Mouse (Mus musculus): Measurements from ENCODE around the gene Srd5a1.
"Not testable (repeated sequence)": the region's sequence is repeated elsewhere in the genome, so short reads cannot be mapped to it uniquely, and the experiment has no call there.

Gene Srd5a1

GRCm38 (mm10) chr13:69623843-69624242 is 12.6 kb upstream of the Srd5a1 start:
- no peak for DNase-seq

DNA sequence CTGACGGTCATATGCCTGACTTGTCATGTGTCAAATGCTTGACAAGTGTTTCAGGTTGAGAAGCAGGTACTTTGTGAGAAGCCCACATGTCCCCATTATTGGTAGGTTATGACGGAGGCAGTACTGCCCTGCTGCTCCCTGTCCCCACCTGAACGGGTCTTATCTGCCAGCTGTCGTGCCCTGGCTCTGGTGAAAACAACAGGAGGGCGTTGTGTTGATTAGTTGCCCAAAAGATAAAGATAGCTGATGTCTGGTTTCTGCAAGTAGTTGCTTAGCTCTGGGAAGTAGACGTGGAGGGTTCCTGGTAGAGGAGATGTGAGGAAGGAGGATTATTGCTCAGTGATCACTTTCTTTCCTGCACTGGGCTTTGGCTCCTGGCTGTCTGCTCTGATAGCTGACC is 5.5 kb upstream of the Srd5a1 start:
- no peak for DNase-seq

- no peak for DNase-seq
Observed at GRCm38 (mm10) chr13:69612175-69612544, 918 bp upstream of the Srd5a1 start.

DNA sequence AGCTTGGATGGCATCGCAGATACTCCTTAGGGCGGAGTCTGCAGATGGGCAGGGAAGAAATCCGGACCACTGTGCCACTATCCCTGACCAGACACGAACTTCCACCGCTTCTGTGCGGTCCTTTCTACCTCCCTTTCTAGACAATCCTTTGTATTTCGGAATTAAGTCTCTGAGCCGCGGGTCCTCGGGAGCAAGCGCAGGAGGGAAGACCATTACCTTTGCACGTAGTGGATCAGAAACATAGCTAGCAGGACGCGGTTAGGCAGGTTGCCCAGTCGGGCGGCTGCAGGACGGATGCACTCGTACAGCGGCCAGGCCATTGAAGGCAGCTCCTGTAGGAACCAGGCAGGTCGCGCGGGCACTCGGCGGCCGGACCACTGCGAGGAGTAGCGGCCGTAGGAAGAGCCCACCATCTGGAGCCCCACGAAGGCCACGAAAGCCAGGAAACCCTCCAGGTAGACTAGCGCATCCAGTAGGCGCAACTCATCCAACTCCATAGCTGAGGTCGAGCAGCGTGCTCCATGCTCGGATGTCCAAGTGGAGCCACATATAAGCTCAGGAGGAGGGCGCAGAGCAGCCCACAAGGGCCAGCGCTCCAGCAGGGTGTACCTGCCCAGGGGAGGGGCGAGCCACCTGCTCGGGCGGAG is 368 bp downstream of the Srd5a1 start:
- DNase-seq, result no peak

DNA sequence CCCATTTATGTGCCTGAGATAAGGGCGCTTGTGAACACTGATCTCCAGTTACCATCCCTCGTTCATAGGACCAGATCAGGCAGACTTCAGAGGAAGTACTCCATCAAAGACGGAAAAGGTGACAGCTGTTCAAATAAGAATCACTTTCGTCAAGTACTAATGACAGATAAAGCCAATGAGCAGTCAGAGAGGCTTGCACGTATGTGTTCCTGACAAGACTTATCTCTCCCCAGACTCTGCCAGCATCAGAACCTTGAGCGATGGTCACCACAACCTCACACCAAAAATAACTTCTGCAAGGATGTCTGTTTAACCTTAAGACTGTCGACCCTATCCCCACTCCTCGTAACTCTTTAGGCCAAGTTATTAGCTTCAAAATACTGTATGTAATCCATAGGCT is 2.5 kb downstream of the Srd5a1 start:
- no peak for DNase-seq

DNA sequence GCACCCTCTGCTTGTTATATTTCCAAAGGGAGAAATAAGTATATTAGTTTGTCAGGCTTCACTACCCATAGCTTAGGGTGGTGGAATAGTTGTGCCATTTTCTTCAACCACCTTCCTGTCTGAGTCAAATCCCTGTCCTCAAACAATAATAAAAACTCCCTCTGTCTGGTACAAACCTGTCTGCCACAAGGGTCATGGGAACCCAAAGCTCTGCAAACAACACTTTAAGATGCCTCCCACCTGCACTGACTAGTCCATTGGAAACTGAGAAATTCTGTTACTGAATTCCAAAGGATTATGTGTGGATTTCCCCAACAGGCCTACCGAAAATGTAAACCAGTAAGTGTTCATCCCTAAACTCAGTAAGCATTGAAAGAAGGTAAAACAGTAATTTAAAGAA is 6.6 kb downstream of the Srd5a1 start:
- no peak for DNase-seq

- DNase-seq, result no peak
Observed at GRCm38 (mm10) chr13:69601321-69601720, 9.9 kb downstream of the Srd5a1 start.

GRCm38 (mm10) chr13:69600863-69601262 is 10.4 kb downstream of the Srd5a1 start:
- not testable (repeated sequence) for DNase-seq

DNA sequence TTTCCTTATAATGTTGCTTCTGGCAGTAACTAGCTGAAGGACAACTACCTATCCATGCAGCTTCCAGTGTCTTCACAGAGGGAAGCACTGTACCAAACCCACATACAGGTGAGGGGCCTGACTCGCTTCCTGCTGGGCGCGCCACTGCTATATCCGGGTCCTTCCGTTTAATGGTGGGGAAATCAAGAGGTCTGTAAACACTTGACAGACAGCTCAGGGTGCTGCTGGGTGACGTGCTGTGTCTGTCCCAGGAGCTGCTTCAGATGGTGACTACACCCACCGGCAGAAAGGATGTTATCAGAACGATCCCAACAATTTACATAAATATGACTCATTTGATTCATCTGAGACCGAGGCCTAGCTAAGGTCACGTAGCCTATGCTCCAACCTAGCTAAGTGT is 12.4 kb downstream of the Srd5a1 start:
- no peak for DNase-seq

DNA sequence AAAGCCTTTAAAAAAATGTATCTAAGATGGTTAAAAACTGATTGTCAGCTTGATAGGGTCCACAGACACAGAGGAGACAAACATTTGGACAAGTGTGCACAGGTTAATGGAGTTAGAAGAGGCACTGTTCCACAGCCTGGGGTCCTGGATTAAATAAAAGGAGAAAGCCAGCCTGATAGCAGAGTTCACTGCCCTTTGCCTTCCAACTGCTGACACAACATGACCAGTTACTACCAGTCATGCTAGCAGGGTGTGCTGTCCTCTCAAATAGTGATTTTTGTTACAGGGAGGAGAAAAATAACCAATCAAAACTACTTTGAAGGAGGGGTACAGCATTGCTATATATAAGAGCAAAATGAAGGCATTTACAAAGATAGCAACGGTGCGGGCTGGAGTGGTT is 14.7 kb downstream of the Srd5a1 start:
- DNase-seq, result no peak

DNA sequence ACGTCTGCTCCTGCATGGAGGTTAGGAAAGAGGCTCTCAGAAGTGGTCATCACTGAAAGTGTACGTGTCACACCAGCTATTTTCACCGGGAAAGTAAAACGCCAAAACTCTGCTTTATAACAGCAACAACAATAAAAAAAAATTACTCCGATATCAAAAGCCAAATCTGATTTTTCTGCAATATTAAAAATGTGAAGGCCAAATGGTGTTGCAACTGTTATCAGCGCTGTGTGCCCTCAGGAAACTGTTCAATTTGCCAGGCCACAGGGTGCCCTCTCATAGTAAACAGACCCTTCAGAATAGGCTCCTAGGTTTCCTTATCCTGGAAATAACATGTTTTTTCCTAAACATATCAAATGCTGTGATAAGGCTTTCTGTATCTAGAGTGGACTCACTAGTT is 15.3 kb downstream of the Srd5a1 start:
- DNase-seq, result no peak

DNA sequence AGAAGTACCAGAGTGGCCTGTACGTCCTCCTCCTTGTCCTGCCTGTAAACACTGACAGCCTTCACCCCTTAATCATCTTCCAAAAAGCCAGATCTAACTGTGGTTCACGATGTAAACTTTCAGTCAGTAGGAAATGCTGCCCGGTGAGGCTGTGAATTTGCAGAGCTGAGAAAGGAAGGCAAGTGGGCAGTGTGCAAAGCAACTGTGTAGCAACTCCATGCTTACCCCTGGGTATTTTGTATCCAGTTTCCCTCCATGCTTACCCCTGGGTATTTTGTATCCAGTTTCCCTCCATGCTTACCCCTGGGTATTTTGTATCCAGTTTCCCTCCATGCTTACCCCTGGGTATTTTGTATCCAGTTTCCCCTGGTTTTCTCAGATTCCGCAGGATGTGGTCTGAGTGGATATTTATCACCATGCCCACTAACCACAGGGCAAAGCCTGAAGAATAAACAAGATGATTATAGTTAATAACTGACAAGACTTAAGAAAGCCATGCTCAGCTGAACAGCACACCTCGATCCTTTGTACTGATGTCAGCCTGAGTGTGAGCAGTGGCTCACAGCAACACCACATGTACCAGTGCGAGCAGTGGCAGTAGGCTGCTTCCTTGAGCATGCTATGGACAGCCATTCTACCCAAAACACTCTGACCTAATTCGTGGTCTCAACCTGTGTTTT is 16.5 kb downstream of the Srd5a1 start:
- DNase-seq, result no peak

DNA sequence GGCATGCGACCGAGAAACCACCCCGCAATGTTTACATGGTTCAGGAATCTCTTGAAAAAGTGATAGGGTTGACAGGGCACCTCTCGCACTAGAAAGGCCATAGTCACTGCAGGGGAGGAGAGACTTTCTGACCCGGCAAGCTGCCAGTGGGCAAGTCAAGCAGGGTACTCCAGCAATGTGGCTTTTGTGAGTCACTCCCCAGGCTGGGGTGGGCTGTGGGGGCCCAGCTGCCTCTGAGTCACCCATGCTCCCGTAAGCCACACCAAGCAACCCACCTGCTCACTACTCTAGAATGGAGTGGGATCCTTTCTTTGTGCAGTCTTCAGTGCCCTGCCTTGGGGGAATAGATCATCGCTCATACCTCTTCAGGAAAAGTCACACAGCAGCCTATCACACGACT is 17.8 kb downstream of the Srd5a1 start:
- no peak for DNase-seq

DNA sequence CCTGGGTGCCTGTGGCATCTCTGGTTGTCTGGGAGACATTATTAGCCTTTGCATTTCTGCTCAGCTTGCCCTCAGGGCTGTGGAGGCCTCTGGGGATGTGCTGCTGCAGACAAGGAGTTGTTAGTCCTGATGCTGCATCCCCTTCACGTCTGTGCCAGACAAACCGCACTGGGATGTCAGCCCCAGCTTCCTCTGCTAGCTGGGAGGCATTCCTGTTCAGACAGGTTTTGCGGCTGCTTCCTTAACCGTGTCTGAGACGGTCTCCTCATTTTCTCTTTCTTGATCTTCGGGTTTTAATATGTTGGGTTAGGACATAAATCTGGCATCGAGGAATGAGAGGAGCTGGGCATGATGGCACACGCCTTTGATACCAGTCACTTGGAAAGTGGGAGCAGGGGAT is 19.0 kb downstream of the Srd5a1 start:
- DNase-seq, result no peak

- DNase-seq, result no peak
Observed at GRCm38 (mm10) chr13:69591338-69591737, 19.9 kb downstream of the Srd5a1 start.

DNA sequence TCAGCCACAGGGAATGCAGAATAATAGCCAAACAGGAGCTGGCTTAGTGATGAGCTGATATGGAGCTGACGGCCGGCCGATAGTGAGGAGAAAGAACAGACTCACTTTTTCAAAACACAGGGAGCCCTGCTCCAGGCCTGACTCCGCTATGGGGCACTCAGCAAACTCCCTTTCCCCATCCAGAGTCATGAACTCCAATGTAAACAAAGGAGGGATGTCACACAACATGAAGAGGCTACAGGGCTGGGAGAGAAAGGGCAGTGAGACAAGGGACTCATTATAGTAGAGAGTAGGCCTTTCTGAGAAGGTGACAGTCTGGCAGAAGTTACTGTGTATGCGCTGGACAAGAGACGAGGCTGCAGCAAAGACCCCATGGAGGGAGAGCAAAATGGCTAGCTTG is 23.0 kb downstream of the Srd5a1 start:
- no peak for DNase-seq

DNA sequence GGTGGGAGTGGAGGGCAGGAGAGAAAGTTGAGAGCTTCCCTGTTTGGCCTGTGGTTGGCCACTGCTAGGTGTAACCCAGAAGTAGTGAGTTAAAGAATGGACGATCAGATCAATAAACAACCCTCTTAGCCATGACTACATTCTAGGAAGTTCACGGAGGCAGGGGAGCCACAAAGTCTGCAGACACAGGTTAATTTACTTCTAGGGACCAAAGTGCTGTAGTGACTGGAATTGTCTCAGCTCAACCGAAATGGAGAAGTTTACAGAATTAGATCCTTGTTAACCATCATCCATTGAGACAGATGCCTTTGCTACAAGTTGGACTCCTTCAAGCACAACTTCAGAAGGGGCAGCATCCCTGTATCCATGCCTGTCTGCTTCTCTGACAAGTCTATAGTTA is 23.4 kb downstream of the Srd5a1 start:
- DNase-seq, result no peak

- no peak for DNase-seq
Observed at GRCm38 (mm10) chr13:69586337-69586736, 24.9 kb downstream of the Srd5a1 start.

- DNase-seq, result no peak
Observed at GRCm38 (mm10) chr13:69585828-69586227, 25.4 kb downstream of the Srd5a1 start.

- DNase-seq, result no peak
Observed at GRCm38 (mm10) chr13:69583591-69583990, 27.7 kb downstream of the Srd5a1 start.

DNA sequence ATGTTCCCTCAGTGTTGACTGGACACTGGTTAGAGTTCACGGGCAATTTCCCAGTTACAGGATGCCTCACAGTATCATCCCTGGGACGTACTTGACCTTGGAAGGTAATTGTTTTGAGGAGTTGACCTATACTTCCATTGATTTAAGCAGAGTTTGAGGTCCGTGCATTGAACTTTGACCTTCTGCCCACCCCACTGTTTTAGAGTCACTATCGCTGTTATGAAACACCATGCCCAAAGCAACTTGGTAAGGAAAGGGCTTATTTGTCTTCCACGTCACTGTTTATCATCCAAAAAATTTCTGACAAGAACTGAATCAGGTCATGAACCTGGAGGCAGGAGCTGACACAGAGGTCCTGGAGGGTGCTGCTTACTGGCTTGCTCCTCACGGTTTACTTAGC is 28.8 kb downstream of the Srd5a1 start:
- no peak for DNase-seq

DNA sequence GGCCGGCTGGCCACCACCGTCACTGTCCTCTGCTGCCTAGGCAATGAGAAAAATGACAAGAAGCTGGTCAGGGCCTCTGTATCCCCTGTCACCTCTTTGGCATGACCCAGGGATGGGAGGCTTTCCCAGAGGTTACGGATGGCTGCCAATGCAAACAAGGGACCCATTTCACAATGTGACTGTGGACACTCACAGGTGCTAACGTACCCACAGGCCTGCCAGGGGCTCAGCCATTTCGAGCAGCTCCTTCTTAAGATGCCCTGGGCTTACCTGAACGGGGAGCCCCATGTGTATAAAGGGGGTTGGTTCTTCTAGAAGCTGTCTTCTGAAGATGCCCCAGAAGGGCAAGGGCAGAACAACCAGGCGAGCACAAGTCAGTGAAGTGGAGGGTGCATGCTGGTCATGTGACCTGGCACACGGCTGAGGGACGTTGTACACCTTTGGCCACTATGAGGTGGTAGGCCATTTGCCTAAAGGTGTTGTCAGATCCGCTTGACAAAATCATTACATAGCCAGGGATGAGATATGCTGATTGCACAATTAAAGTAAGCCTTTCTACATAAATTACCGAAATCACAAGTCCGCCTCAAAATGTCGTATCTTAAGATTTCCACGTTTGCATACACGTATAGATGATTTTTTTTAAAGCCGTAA is 33.9 kb downstream of the Srd5a1 start:
- no peak for DNase-seq

DNA sequence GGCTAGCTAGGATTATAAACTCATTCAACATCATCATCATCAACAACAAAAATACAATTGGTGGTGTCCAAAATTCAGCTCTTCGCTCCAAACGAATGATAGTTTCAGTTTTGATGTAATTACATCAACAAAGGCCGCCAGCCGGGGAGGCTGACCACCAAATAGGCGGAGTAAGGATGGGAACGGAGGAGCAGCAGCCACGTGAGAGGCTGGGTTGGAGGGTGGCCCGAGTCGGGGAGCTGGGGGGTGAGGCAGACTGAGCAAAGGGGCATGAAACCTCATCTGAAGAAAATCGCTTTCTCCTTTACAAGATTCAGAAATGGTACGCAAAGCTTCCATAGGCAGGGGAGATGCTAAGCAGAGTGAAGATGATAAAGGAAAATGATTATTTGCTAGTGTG is 34.6 kb downstream of the Srd5a1 start:
- no peak for DNase-seq

DNA sequence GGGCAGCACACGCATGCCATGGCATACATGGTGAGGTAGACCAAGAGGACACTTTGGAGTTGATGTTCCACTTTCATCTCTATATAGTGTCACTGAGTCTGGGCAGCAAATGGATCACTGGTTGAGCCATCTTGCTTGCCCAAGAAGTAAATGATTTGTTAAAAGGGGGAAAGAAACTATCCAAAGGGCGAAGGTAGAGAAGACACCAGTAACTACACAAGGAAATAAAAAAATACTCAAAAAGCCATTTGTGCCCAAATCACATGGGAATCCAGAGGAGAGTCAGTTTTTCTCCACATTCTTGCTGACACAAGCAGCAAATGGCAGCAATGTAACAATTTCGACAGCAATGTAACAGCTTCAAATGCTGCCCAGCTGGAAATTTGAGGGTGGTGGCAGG is 38.6 kb downstream of the Srd5a1 start:
- no peak for DNase-seq

- no peak for DNase-seq
Observed at GRCm38 (mm10) chr13:69569201-69569600, 42.0 kb downstream of the Srd5a1 start.
